Mouse (Mus musculus): ENCODE results near the gene Cntfr. TPM values are rescaled to one million over a fixed set of nuclear protein-coding genes. Genes with fewer than 3 reads are reported as not detected.

Gene Cntfr
- polyA plus RNA-seq, 1 experiment from 2014 or later: 2.8 TPM

DNA sequence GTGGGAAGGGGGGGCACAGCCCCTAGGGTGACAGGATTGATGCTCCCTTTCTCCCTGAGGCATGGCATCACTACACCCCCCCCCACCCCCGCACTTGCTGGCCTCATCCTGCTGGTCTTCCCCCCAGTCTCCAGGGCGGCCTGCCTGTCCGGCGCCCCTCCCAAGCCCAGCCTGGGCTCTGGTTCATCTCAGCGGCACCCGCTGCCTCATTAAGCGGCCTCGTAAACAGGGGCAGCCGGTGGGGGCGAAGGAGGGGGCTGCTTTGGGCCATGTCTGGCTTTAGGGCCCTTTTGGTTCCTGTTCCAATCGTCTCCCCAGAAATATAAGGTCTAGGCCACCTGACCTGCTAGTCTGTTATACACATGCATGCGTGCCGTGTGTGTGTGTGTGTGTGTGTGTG, 37.3 kb downstream of the Cntfr start:
- H3K4me1 ChIP-seq (replicated peaks; ENCODE audit: control insufficient read depth, insufficient read depth, low read length): no peaks in the 10 kb centered on the region
- TF ChIP-seq CTCF (IDR thresholded peaks at IDR 0.05; ENCODE audit: low read depth): no peak
- H3K4me2 ChIP-seq (replicated peaks; ENCODE audit: low read depth): no peak overlapping the region
- 68% methylated on average over 13 of the region's 13 CpGs for WGBS
- no peak overlapping the region for H3K9ac ChIP-seq (ENCODE audit: low read depth, low read length)
- no peak for ATAC-seq
- no peak overlapping the region for H3K4me3 ChIP-seq (ENCODE audit: low read depth, low read length)
- no peak overlapping the region for H3K27ac ChIP-seq (ENCODE audit: low read depth, low read length)
- no peaks in the 10 kb centered on the region for H3K36me3 ChIP-seq (ENCODE audit: control insufficient read depth, insufficient read depth)
- H3K9me3 ChIP-seq (ENCODE audit: control insufficient read depth): no peaks in the 10 kb centered on the region
- H3K27me3 ChIP-seq (replicated peaks; ENCODE audit: control insufficient read depth, insufficient read depth, low read length): no peaks in the 10 kb centered on the region

DNA sequence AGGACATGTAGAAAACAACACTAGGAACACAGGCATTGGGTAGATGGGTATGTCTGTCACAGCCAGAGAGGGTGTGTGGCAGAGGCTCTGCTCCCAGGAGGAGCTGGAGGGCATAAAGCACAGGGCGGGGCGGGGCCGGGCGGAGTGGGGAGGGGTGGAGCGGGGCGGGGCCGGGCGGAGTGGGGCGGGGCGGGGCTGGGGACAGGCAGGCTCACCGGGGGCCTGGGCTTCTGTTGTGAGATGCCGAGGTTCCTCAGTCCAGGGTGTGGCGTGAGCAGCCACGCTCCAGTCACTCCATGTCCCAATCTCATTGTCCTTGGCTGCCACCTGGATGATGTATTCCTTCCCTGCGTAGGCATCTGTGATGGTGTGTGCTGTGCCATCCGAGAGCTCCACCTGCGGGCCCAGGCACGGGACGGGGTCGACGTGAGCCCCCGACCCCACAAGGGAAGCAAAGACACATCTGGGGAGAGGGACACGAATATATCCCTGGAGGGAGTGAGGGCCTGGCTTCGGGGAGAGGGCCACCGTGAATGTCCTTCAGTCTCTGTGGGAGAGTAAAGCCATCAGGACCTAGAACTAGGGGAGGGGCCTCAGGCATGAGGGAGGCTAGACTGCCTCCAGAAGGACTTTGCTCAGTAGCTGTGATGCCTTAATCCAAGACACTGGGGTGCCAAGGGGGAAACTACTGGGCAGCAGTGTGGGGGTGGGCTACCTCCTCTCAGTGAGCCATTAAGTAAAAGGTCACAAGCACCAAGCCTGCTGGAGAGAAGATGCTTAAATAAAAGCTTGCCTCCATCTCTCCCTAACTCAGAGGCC, 38.1 kb downstream of the Cntfr start:
- H3K4me2 ChIP-seq (replicated peaks; ENCODE audit: low read depth): 0 out of 2 replicates have a peak overlapping the region, but pooled peaks have one; percentile 9
- H3K4me1 ChIP-seq (replicated peaks; ENCODE audit: control insufficient read depth, insufficient read depth, low read length): no peaks in the 10 kb centered on the region
- H3K27ac ChIP-seq (ENCODE audit: low read depth, low read length): no peak overlapping the region
- TF ChIP-seq CTCF (IDR thresholded peaks at IDR 0.05; ENCODE audit: low read depth): no peak
- no peak overlapping the region for H3K4me3 ChIP-seq (ENCODE audit: low read depth, low read length)
- H3K9me3 ChIP-seq (ENCODE audit: control insufficient read depth): no peaks in the 10 kb centered on the region
- no peaks in the 10 kb centered on the region for H3K36me3 ChIP-seq (ENCODE audit: control insufficient read depth, insufficient read depth)
- H3K27me3 ChIP-seq (replicated peaks; ENCODE audit: control insufficient read depth, insufficient read depth, low read length): no peaks in the 10 kb centered on the region
- H3K9ac ChIP-seq (ENCODE audit: low read depth, low read length): no peak overlapping the region
- 14% methylated on average over 19 of the region's 25 CpGs for WGBS
- peak; percentile 64 for ATAC-seq

DNA sequence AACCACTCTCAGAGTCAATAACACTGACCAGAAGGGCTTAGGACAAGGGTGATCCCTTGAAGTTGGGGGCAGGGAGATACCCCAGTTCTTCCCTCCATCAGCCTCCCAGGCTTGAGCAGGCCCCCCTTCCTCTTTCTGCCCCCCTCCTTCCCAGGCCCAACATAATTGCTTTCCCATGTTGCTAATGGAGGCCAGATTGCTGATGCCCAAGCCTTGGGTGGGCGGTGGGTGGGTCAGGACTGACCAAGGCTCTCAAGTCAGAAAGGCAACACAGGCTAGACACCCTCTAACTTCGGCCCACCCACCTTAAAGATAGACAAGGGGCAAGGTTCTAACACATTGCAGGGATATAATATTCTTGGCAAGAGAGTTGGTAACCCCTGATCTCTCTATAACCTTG, 41.4 kb downstream of the Cntfr start:
- ATAC-seq: no peak
- no peaks in the 10 kb centered on the region for H3K27me3 ChIP-seq (replicated peaks; ENCODE audit: control insufficient read depth, insufficient read depth, low read length)
- 74% methylated on average over 2 of the region's 2 CpGs for WGBS

DNA sequence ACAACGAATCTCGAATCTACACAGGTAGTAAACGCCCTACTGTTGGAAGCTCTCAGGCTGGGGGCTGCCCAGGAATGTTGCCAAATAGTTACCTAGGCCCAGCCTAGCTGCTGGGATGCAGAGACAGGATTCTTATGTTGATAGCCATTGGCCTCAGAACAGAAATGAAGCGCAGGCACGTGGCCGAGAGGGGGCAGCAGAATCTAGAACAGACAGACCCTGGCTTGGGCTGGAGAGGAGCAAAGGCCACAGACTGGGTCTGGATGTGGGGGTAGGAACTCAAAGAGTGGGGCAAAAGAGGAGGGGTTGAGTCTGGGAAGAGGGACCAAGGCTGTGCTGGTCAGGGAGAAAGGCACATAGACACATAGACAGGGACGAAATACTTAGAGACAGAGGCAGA, 42.7 kb downstream of the Cntfr start:
- WGBS: 15% methylated on average over 7 of the region's 7 CpGs
- Histone ChIP-seq H3K36me3 (ENCODE audit: control insufficient read depth, insufficient read depth) (no peaks in the 10 kb centered on the region), H3K9ac (ENCODE audit: low read depth, low read length) (no peak overlapping the region)

More for the DNA sequence above, 41.4 kb downstream of the Cntfr start:
- H3K4me3 ChIP-seq (ENCODE audit: low read depth, low read length): no peak overlapping the region
- no peaks in the 10 kb centered on the region for H3K4me1 ChIP-seq (replicated peaks; ENCODE audit: control insufficient read depth, insufficient read depth, low read length)
- no peak overlapping the region for H3K27ac ChIP-seq (ENCODE audit: low read depth, low read length)
- H3K36me3 ChIP-seq (ENCODE audit: control insufficient read depth, insufficient read depth): no peaks in the 10 kb centered on the region
- no peak for TF ChIP-seq CTCF (IDR thresholded peaks at IDR 0.05; ENCODE audit: low read depth)
- H3K4me2 ChIP-seq (replicated peaks; ENCODE audit: low read depth): no peak overlapping the region
- H3K9me3 ChIP-seq (ENCODE audit: control insufficient read depth): no peaks in the 10 kb centered on the region
- no peak overlapping the region for H3K9ac ChIP-seq (ENCODE audit: low read depth, low read length)

DNA sequence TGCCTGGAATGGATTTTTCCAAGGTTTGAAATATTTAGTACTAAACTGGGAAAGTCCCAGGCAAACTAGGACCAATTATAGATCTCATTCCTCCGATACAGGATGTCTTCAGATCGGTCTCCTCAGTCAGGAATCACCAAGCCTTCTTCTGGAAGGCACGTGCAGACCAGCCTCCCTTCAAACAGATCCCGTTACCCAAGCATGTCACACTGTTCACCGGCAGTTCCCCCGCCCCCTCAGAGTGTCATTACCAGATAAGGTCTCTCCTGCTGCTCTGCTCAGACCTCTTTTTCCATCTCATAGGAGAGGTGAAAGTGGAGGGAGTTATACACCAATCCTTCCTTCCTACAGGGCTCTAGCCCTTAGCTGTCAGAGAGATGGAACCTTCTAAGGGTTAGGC, 43.2 kb downstream of the Cntfr start:
- no peak overlapping the region for H3K4me3 ChIP-seq (ENCODE audit: low read depth, low read length)
- WGBS: 67% methylated on average over 6 of the region's 6 CpGs
- H3K9me3 ChIP-seq (ENCODE audit: control insufficient read depth): no peaks in the 10 kb centered on the region
- no peak overlapping the region for H3K27ac ChIP-seq (ENCODE audit: low read depth, low read length)
- H3K4me1 ChIP-seq (replicated peaks; ENCODE audit: control insufficient read depth, insufficient read depth, low read length): no peaks in the 10 kb centered on the region
- H3K9ac ChIP-seq (ENCODE audit: low read depth, low read length): no peak overlapping the region
- ATAC-seq: no peak
- no peak for TF ChIP-seq CTCF (IDR thresholded peaks at IDR 0.05; ENCODE audit: low read depth)
- H3K27me3 ChIP-seq (replicated peaks; ENCODE audit: control insufficient read depth, insufficient read depth, low read length): no peaks in the 10 kb centered on the region
- H3K4me2 ChIP-seq (replicated peaks; ENCODE audit: low read depth): no peak overlapping the region
- H3K36me3 ChIP-seq (ENCODE audit: control insufficient read depth, insufficient read depth): no peaks in the 10 kb centered on the region

More for the DNA sequence above, 42.7 kb downstream of the Cntfr start:
- no peaks in the 10 kb centered on the region for H3K4me1 ChIP-seq (replicated peaks; ENCODE audit: control insufficient read depth, insufficient read depth, low read length)
- no peaks in the 10 kb centered on the region for H3K27me3 ChIP-seq (replicated peaks; ENCODE audit: control insufficient read depth, insufficient read depth, low read length)
- no peak overlapping the region for H3K4me3 ChIP-seq (ENCODE audit: low read depth, low read length)
- no peak overlapping the region for H3K27ac ChIP-seq (ENCODE audit: low read depth, low read length)
- H3K4me2 ChIP-seq (replicated peaks; ENCODE audit: low read depth): no peak overlapping the region
- ATAC-seq: no peak
- peak; percentile 78 for TF ChIP-seq CTCF (IDR thresholded peaks at IDR 0.05; ENCODE audit: low read depth)
- no peaks in the 10 kb centered on the region for H3K9me3 ChIP-seq (ENCODE audit: control insufficient read depth)

DNA sequence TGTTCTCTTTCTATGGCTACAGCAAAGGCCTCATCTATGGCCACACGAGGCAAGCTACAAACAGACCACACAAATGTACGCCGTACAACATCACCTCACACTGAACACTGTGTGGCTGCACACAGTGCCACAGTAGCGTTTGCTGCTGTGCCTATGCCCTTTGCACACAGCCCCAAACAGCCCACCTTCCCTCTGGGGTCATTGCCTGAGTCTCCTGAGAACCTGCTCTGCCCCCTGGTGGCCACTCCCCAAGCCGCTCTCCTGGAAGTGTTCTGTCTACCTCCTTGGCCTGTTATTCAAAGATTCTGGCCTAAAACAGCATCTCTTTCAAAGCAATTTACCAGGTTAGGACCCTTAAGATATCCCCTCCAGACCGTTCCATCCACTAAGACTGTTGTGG, 43.6 kb downstream of the Cntfr start:
- H3K27ac ChIP-seq (ENCODE audit: low read depth, low read length): no peak overlapping the region
- TF ChIP-seq CTCF (IDR thresholded peaks at IDR 0.05; ENCODE audit: low read depth): peak; percentile 87
- H3K9ac ChIP-seq (ENCODE audit: low read depth, low read length): no peak overlapping the region
- H3K4me1 ChIP-seq (replicated peaks; ENCODE audit: control insufficient read depth, insufficient read depth, low read length): no peaks in the 10 kb centered on the region
- no peak for ATAC-seq
- no peak overlapping the region for H3K4me2 ChIP-seq (replicated peaks; ENCODE audit: low read depth)
- WGBS: 45% methylated on average over 6 of the region's 6 CpGs
- no peaks in the 10 kb centered on the region for H3K36me3 ChIP-seq (ENCODE audit: control insufficient read depth, insufficient read depth)
- H3K27me3 ChIP-seq (replicated peaks; ENCODE audit: control insufficient read depth, insufficient read depth, low read length): no peaks in the 10 kb centered on the region
- no peaks in the 10 kb centered on the region for H3K9me3 ChIP-seq (ENCODE audit: control insufficient read depth)
- H3K4me3 ChIP-seq (ENCODE audit: low read depth, low read length): no peak overlapping the region

Data from intestine, postnatal 0 days (tissue).